Mouse (Mus musculus) urinary bladder, postnatal 0 days (tissue): ENCODE results near the gene Prokr1. TPM values are rescaled to one million over a fixed set of nuclear protein-coding genes. Genes with fewer than 3 reads are reported as not detected.

ENCODE experiments used
- polyA plus RNA-seq: library from polyadenylated mRNA; unstranded; fragments of >200 nt; fragmentation: Nextera tagmentation; extraction: Ambion mirVana; gene quantifications from 2 replicates; pipeline ENCODE4 v1.2.1, GENCODE M21; 2015

Gene Prokr1
- 0.52 and 0.68 TPM in 2 replicates for polyA plus RNA-seq

GRCm38 (mm10) chr6:87590394-87591281 is at the start of gene Prokr1:
TSS of gene Prokr1 (minus strand) at chr6:87590743.

DNA sequence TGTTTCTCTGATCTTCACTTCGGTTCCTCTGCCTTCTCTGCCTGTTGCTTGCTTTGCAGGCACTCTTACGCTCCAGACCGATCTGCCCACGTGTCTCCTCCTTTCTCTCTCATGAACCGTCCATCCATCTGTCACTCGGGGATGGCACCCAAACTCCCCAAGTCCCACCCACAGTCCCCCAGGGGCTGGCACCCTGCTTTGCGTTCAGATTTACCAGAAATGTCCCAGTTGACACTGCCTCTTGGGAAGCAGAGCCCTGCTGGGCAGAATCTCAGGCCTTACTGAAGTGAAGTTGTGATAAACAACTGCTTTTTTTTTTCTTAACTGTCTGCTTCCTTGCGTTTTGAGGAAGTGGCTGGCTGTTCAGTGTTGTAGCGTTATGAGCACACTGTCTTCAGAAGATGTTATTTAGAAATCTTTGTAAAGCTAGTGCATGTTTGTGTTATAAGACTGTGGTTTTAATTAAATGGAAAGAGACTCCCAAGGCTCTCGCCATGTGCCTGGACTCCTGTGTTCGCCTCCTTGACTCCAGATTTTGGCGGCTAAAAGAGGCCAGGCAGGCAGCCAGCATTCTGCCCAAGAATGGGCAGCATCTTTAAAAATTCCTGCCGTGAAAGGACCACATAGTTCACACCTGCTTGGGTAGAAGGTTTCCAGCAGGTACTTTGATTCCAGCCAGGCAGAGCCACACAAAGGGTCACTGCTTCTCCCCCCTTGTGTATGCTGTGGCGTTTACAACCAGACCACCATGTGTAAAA is 57.4 kb downstream of the Prokr1 start, which contains the start of gene Arhgap25:
Gene Arhgap25, minus strand, starts transcription at position 307 of the 758 bp plus-strand sequence.

Other genes starting within 250 kb of the Prokr1 start
- gene Gkn1, start 239.8 kb downstream of the Prokr1 start, polyA plus RNA-seq, result 0.17 and 0.33 TPM in 2 replicates
- gene Gkn2, start 217.4 kb downstream of the Prokr1 start, polyA plus RNA-seq, result 0.35 and 0.88 TPM in 2 replicates
- gene Gkn3, start 201.8 kb downstream of the Prokr1 start, polyA plus RNA-seq, result 1.1 TPM in 2 replicates
- gene Bmp10, start 161.7 kb downstream of the Prokr1 start, polyA plus RNA-seq, result 0.04 and 0.05 TPM in 2 replicates
- gene Arhgap25, start 57.5 kb downstream of the Prokr1 start, polyA plus RNA-seq, result 2.2 and 3.8 TPM in 2 replicates
- 7.3 and 7.6 TPM in 2 replicates for gene Aplf, start 81.5 kb upstream of the Prokr1 start, polyA plus RNA-seq
- gene Efcc1, start 140.1 kb upstream of the Prokr1 start, polyA plus RNA-seq, result 1.3 and 1.5 TPM in 2 replicates
- gene Gp9, start 187.3 kb upstream of the Prokr1 start, polyA plus RNA-seq, result 1.0 and 10.2 TPM in 2 replicates
- 7.0 and 9.5 TPM in 2 replicates for gene Rab43, start 221.4 kb upstream of the Prokr1 start, polyA plus RNA-seq
- 0.70 and 2.0 TPM in 2 replicates for gene Gm45140, start 245.1 kb upstream of the Prokr1 start, polyA plus RNA-seq
- gene Isy1, start 248.1 kb upstream of the Prokr1 start, polyA plus RNA-seq, result 23.9 and 30.9 TPM in 2 replicates